In genomic region chr10:77926140-77926539, GRCm38 (mm10) we compare ENCODE assay signal across 8 mouse cellular contexts. TPM values are rescaled to one million over a fixed set of nuclear protein-coding genes. Genes with fewer than 3 reads are reported as not detected.
DNase-seq lines count a peak whose midpoint lies in the region; ATAC-seq and TF ChIP-seq lines count a peak whose summit lies in the region.

No protein-coding gene starts in this region.

- no peak overlapping the region for H3K27ac ChIP-seq in midbrain, embryonic 11.5 days (ENCODE audit: low read depth, low read length)
- no peak overlapping the region for H3K27ac ChIP-seq in midbrain, embryonic 13.5 days
- no peak overlapping the region for H3K27ac ChIP-seq in cerebellum, adult 2 months (ENCODE audit: insufficient read depth, low read length)
- H3K27ac ChIP-seq in liver, embryonic 13.5 days, result no peak overlapping the region

- no peak overlapping the region for H3K4me3 ChIP-seq in midbrain, embryonic 11.5 days (ENCODE audit: low read depth, low read length)
- H3K4me3 ChIP-seq in midbrain, embryonic 13.5 days (replicated peaks), result no peak overlapping the region
- no peak overlapping the region for H3K4me3 ChIP-seq in cerebellum, adult 2 months (replicated peaks; ENCODE audit: insufficient read depth, low read depth, low read length)
- H3K4me3 ChIP-seq in liver, embryonic 13.5 days (replicated peaks), result no peak overlapping the region

- H3K36me3 ChIP-seq in midbrain, embryonic 11.5 days (ENCODE audit: control insufficient read depth, insufficient read depth, low read length), result no peaks in the 10 kb centered on the region
- no peaks in the 10 kb centered on the region for H3K36me3 ChIP-seq in midbrain, embryonic 13.5 days
- H3K36me3 ChIP-seq in liver, embryonic 13.5 days, result no peaks in the 10 kb centered on the region

- H3K9me3 ChIP-seq in midbrain, embryonic 11.5 days (ENCODE audit: control insufficient read depth, low read length), result no peaks in the 10 kb centered on the region
- no peaks in the 10 kb centered on the region for H3K9me3 ChIP-seq in midbrain, embryonic 13.5 days
- H3K9me3 ChIP-seq in liver, embryonic 13.5 days (replicated peaks), result no peaks in the 10 kb centered on the region

- peak; percentile 54 for TF ChIP-seq CTCF in cerebellum, adult 2 months (IDR thresholded peaks at IDR 0.05; ENCODE audit: borderline replicate concordance, insufficient read depth, low read depth, low read length)

- TF ChIP-seq POLR2A in cerebellum, adult 2 months (IDR thresholded peaks at IDR 0.05; ENCODE audit: borderline replicate concordance, insufficient read depth, low read length), result no peak

- DNase-seq in CD4-positive, CD25-positive, alpha-beta regulatory T cell, adult 2 months (ENCODE audit: low read depth, low spot score), result peak; percentile 64
- DNase-seq in midbrain, embryonic 11.5 days (ENCODE audit: low spot score, missing footprints), result peak; percentile 96
- DNase-seq in cerebellum, adult 2 months, result peak; percentile 31 to 54
- DNase-seq in induced T-regulatory cell, adult 2 months (ENCODE audit: low read depth), result peak; percentile 77
- peak; percentile 33 for DNase-seq in liver, embryonic 13.5 days
- DNase-seq in spleen, adult 18-20 months, result peak; percentile 48 to 79

- no peak for ATAC-seq in CD4-positive, CD25-positive, alpha-beta regulatory T cell, adult 4 months
- no peak for ATAC-seq in midbrain, embryonic 11.5 days (ENCODE audit: low FRiP score)
- ATAC-seq in midbrain, embryonic 13.5 days, result no peak
- ATAC-seq in liver, embryonic 13.5 days (ENCODE audit: low read depth), result no peak

- 58% methylated on average over 7 of the region's 7 CpGs for WGBS in midbrain, embryonic 11.5 days
- WGBS in midbrain, embryonic 13.5 days, result 47% methylated on average over 7 of the region's 7 CpGs
- 33% methylated on average over 7 of the region's 7 CpGs for WGBS in cerebellum, adult 2 months
- 27% methylated on average over 7 of the region's 7 CpGs for WGBS in liver, embryonic 13.5 days (ENCODE audit: insufficient replicate concordance)

- no peak overlapping the region for H3K9ac ChIP-seq in midbrain, embryonic 11.5 days (ENCODE audit: low read length)
- no peak overlapping the region for H3K9ac ChIP-seq in midbrain, embryonic 13.5 days (replicated peaks)
- no peak overlapping the region for H3K9ac ChIP-seq in liver, embryonic 13.5 days

- H3K4me2 ChIP-seq in midbrain, embryonic 11.5 days, result no peak overlapping the region
- H3K4me2 ChIP-seq in midbrain, embryonic 13.5 days (replicated peaks), result no peak overlapping the region
- no peak overlapping the region for H3K4me2 ChIP-seq in liver, embryonic 13.5 days

- no peaks in the 10 kb centered on the region for H3K4me1 ChIP-seq in midbrain, embryonic 11.5 days (ENCODE audit: control insufficient read depth, insufficient read depth, low read length)
- no peaks in the 10 kb centered on the region for H3K4me1 ChIP-seq in midbrain, embryonic 13.5 days (replicated peaks)
- 0 out of 2 replicates have a peak, but pooled peaks cover under 1% of the 10 kb centered on the region for H3K4me1 ChIP-seq in cerebellum, adult 2 months (ENCODE audit: control insufficient read depth, insufficient read depth, low read length)
- H3K4me1 ChIP-seq in liver, embryonic 13.5 days (replicated peaks), result no peaks in the 10 kb centered on the region

- H3K27me3 ChIP-seq in midbrain, embryonic 11.5 days (ENCODE audit: control insufficient read depth, insufficient read depth, low read length), result no peaks in the 10 kb centered on the region
- no peaks in the 10 kb centered on the region for H3K27me3 ChIP-seq in midbrain, embryonic 13.5 days
- no peaks in the 10 kb centered on the region for H3K27me3 ChIP-seq in cerebellum, adult 2 months (ENCODE audit: control insufficient read depth, insufficient read depth, low read length)
- H3K27me3 ChIP-seq in liver, embryonic 13.5 days, result no peaks in the 10 kb centered on the region

RNA-seq across cellular contexts. Expression of gene Lrrc3, which starts 23.8 kb away (rescaled TPM):
- not detected for polyA plus RNA-seq in CD4-positive, CD25-positive, alpha-beta regulatory T cell, adult 4 months (2017; shearing (Covaris generic))
- polyA plus RNA-seq in midbrain, embryonic 11.5 days (2014; fragmentation: Nextera tagmentation; extraction: Ambion mirVana), result 2.7 and 2.8 TPM in 2 replicates
- polyA plus RNA-seq in midbrain, embryonic 13.5 days (2015; fragmentation: Nextera tagmentation; extraction: Ambion mirVana), result 9.8 and 10.3 TPM in 2 replicates
- 1.5 and 1.8 TPM in 2 replicates for polyA plus RNA-seq in cerebellum, adult 2 months (2012; rRNA removed)
- 8.6 and 10.1 TPM in 2 replicates for polyA plus RNA-seq in liver, embryonic 13.5 days (2015; fragmentation: Nextera tagmentation; extraction: Ambion mirVana)

RNA-seq across cellular contexts. Expression of gene Trpm2, which starts 44.2 kb away (rescaled TPM):
- 1 to 10 TPM in 1 of 2 experiments, not detected in 1; 1.2 TPM for polyA plus RNA-seq in CD4-positive, CD25-positive, alpha-beta regulatory T cell, adult 4 months (2017; shearing (Covaris generic))
- 0.75 and 1.5 TPM in 2 replicates for polyA plus RNA-seq in midbrain, embryonic 11.5 days (2014; fragmentation: Nextera tagmentation; extraction: Ambion mirVana)
- 2.7 and 3.3 TPM in 2 replicates for polyA plus RNA-seq in midbrain, embryonic 13.5 days (2015; fragmentation: Nextera tagmentation; extraction: Ambion mirVana)
- 29.8 and 32.5 TPM in 2 replicates for polyA plus RNA-seq in cerebellum, adult 2 months (2012; rRNA removed)
- 0.73 and 0.94 TPM in 2 replicates for polyA plus RNA-seq in liver, embryonic 13.5 days (2015; fragmentation: Nextera tagmentation; extraction: Ambion mirVana)

RNA-seq across cellular contexts. Expression of gene 1810043G02Rik, which starts 52.2 kb away (rescaled TPM):
- 10 to 100 TPM in 1 of 2 experiments, 1 to 10 TPM in 1; 5.4 to 13.8 TPM for polyA plus RNA-seq in CD4-positive, CD25-positive, alpha-beta regulatory T cell, adult 4 months (2017; shearing (Covaris generic))
- polyA plus RNA-seq in midbrain, embryonic 11.5 days (2014; fragmentation: Nextera tagmentation; extraction: Ambion mirVana), result 32.3 and 36.5 TPM in 2 replicates
- 32.4 and 36.8 TPM in 2 replicates for polyA plus RNA-seq in midbrain, embryonic 13.5 days (2015; fragmentation: Nextera tagmentation; extraction: Ambion mirVana)
- 69.3 and 74.5 TPM in 2 replicates for polyA plus RNA-seq in cerebellum, adult 2 months (2012; rRNA removed)
- 4.6 and 5.7 TPM in 2 replicates for polyA plus RNA-seq in liver, embryonic 13.5 days (2015; fragmentation: Nextera tagmentation; extraction: Ambion mirVana)

Comparison
In these comparisons a context has a peak if more than half of its experiments do, and no peak if none do; other contexts are left out.
1. DNase-seq: peak in every context shown above with its lines; median percentile 96 in midbrain, embryonic 11.5 days; 77 in induced T-regulatory cell, adult 2 months; 64 in CD4-positive, CD25-positive, alpha-beta regulatory T cell, adult 2 months; 64 in spleen, adult 18-20 months; 42 in cerebellum, adult 2 months; 33 in liver, embryonic 13.5 days.